Mouse (Mus musculus) hindbrain, embryonic 14.5 days (tissue): ENCODE results near the gene Nprl3. TPM values are rescaled to one million over a fixed set of nuclear protein-coding genes. Genes with fewer than 3 reads are reported as not detected.

Experiments
- ATAC-seq: fragments of 200-750 bp; cut with Nextera tagmentation; 2 replicates; pipeline ENCODE4 v1.8.0; 2017; ENCODE audit warnings: moderate number of reproducible peaks, mild to moderate bottlenecking, moderate TSS enrichment, moderate library complexity; ENCODE audit not compliant: low FRiP score
- DNase-seq: peaks from one replicate; pipeline ENCODE4 v3.0.0-alpha.2; 2015; ENCODE audit warnings: low spot score
- H3K27ac ChIP-seq: fragments of 300-500 bp; sonication (generic); 2 replicates; pipeline ENCODE4 v1.5.1; 2014; ENCODE audit warnings: mild to moderate bottlenecking, moderate library complexity
- H3K27me3 ChIP-seq: fragments of 300-500 bp; sonication (generic); 2 replicates; pipeline ENCODE4 v1.6.1; 2014; ENCODE audit warnings: mild to moderate bottlenecking, low read length, mixed read lengths; ENCODE audit not compliant: control insufficient read depth, insufficient read depth
- H3K36me3 ChIP-seq: fragments of 300-500 bp; sonication (generic); replicated peaks from 2 replicates; pipeline ENCODE4 v1.6.1; 2014; ENCODE audit not compliant: control insufficient read depth, insufficient read depth
- H3K4me1 ChIP-seq: fragments of 300-500 bp; sonication (generic); replicated peaks from 2 replicates; pipeline ENCODE4 v1.6.1; 2014; ENCODE audit warnings: antibody characterized with exemption, low read length, mixed read lengths; ENCODE audit not compliant: control insufficient read depth, insufficient read depth
- H3K4me2 ChIP-seq: fragments of 300-500 bp; sonication (generic); replicated peaks from 2 replicates; pipeline ENCODE4 v1.6.1; 2014; ENCODE audit warnings: mild to moderate bottlenecking, moderate library complexity
- H3K4me3 ChIP-seq: fragments of 300-500 bp; sonication (generic); replicated peaks from 2 replicates; pipeline ENCODE4 v1.5.1; 2014; ENCODE audit warnings: mild to moderate bottlenecking, low read length
- H3K9ac ChIP-seq: fragments of 300-500 bp; sonication (generic); 2 replicates; pipeline ENCODE4 v1.6.1; 2014
- H3K9me3 ChIP-seq: fragments of 300-500 bp; sonication (generic); 2 replicates; pipeline ENCODE4 v1.6.1; 2016; ENCODE audit warnings: low read length; ENCODE audit not compliant: control insufficient read depth
- WGBS: fragments of 180-500 bp; shearing (Covaris S2); extraction: QIAGEN DNeasy Blood & Tissue Kit; methylation state at CpG from one replicate; pipeline ENCODE4 v1.1.7; 2014; 5-methylcytosine and 5-hydroxymethylcytosine counted together
- polyA plus RNA-seq: library from polyadenylated mRNA; unstranded; fragments of >200 nt; fragmentation: Nextera tagmentation; extraction: Ambion mirVana; gene quantifications from 2 replicates; pipeline ENCODE4 v1.2.1, GENCODE M21; 2014

Nprl3 gene
- polyA plus RNA-seq, 1 experiment from 2014 or later, result 35.3 TPM

DNA sequence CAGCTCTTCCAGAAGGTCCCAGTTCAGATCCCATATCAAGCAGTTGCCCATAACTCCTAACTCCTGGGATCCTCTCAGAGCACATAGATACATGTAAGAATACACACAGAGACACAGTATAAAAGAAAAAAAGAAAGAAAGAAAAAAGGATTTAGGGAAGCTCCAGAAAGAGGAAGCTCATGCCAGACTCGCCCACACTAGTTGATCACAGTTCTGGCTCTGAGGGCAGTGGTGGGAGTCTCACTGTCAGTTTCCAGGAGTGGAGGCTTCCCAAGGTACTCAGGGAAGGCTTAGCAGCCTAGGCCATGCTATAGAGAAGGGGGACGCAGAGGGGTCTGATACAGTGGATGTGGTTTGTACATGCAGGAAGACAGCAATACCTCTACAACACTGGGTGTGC lies 36.4 kb downstream of the Nprl3 start:
- Histone ChIP-seq H3K4me1 (peaks cover 30% of the 10 kb centered on the region), H3K27ac (no peak overlapping the region), H3K36me3 (peaks cover 52% of the 10 kb centered on the region), H3K9ac (no peak overlapping the region), H3K4me2 (no peak overlapping the region), H3K4me3 (no peak overlapping the region), H3K27me3 (no peaks in the 10 kb centered on the region), H3K9me3 (no peaks in the 10 kb centered on the region)
- 92% methylated on average over 2 of the region's 2 CpGs for WGBS
- DNase-seq, result no peak
- no peak for ATAC-seq

DNA sequence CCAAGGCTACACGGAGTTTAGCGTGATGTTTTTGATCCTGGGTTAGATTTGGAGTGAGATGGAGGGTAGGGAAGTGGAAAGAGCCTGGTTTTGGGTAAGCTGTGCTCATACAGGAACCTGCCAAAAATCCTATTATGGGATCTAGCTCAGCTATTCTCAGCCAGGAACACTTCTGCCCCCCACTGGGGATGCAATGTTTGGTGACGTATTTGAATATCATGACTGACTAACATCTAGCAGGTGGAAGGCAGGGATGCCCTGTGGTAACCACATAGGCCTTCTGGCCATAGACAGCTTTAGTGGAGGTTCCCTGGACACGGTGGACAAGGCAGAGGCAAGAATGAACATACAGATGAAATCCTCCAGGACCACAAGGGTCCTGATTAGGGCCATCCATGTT lies 37.3 kb downstream of the Nprl3 start:
- H3K36me3 ChIP-seq, result peaks cover 52% of the 10 kb centered on the region
- no peak overlapping the region for H3K4me3 ChIP-seq

DNA sequence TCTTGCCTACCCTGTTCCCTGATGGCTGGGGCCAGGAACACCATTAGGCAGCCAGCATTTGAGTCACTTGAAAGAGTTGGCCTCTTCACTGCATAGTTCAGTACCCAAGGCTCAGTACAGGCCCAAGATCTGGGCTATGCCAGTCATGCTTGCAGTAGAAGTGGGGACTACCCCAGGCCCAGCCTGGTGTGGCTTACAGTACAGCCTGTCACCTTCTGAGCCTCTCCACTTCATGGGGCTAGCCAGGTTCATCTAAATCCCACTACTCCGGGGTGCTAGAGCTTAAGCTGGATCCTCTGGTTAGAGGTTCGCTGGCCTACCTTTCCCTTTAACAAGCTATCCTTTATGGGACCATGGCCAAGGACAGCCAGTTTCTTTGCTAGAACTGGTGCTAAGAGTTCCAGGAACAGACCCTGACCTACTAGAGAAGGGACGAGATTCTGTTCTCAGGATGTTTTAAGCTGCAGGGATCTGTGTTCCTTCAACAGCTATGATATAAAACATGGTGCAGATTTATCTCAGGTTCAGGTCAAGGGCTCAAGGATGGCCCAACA lies 39.1 kb downstream of the Nprl3 start:
- no peak overlapping the region for H3K9ac ChIP-seq
- peaks cover 18% of the 10 kb centered on the region for H3K4me1 ChIP-seq
- 95% methylated on average over 3 of the region's 3 CpGs for WGBS
- peaks cover 9% of the 10 kb centered on the region for H3K27me3 ChIP-seq
- DNase-seq (no peak), ATAC-seq (no peak)
- H3K36me3 ChIP-seq, result peaks cover 38% of the 10 kb centered on the region
- no peak overlapping the region for H3K4me3 ChIP-seq
- no peak overlapping the region for H3K4me2 ChIP-seq
- no peak overlapping the region for H3K27ac ChIP-seq
- H3K9me3 ChIP-seq, result no peaks in the 10 kb centered on the region

More for the DNA sequence above, 37.3 kb downstream of the Nprl3 start:
- Histone ChIP-seq H3K4me2 (no peak overlapping the region), H3K27me3 (no peaks in the 10 kb centered on the region), H3K9me3 (no peaks in the 10 kb centered on the region), H3K9ac (no peak overlapping the region), H3K27ac (no peak overlapping the region), H3K4me1 (peaks cover 30% of the 10 kb centered on the region)
- WGBS, result 87% methylated on average over 4 of the region's 4 CpGs
- ATAC-seq, result no peak
- no peak for DNase-seq

DNA sequence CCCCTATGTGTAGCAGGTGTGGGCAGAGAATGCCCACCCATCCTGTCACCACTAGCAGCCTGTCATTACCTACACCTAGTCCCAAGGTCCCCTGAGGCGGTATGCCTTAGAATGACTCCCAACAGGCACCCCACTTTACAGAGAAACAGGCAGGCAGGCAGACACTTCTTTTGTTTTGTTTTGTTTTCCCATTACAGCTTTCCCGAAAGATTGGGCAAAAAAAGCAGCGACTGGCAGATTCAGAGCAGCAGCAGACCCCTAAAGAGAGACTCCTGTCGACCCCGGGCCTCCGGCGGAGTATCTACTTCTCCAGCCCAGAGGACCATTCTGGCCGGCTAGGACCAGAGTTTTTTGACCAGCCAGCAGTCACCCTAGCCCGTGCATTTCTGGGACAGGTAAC lies 40.0 kb downstream of the Nprl3 start:
- H3K4me3 ChIP-seq, result peak overlapping the region; percentile 74; the same call in 1 of the 2 replicates
- peaks cover 16% of the 10 kb centered on the region for H3K27me3 ChIP-seq
- DNase-seq, result no peak
- H3K36me3 ChIP-seq, result peaks cover 31% of the 10 kb centered on the region
- no peak overlapping the region for H3K27ac ChIP-seq
- peak overlapping the region; percentile 78 for H3K4me2 ChIP-seq
- no peaks in the 10 kb centered on the region for H3K9me3 ChIP-seq
- H3K4me1 ChIP-seq, result peaks cover 20% of the 10 kb centered on the region
- peak overlapping the region; percentile 88 for H3K9ac ChIP-seq
- ATAC-seq, result no peak
- WGBS, result 90% methylated on average over 9 of the region's 9 CpGs

DNA sequence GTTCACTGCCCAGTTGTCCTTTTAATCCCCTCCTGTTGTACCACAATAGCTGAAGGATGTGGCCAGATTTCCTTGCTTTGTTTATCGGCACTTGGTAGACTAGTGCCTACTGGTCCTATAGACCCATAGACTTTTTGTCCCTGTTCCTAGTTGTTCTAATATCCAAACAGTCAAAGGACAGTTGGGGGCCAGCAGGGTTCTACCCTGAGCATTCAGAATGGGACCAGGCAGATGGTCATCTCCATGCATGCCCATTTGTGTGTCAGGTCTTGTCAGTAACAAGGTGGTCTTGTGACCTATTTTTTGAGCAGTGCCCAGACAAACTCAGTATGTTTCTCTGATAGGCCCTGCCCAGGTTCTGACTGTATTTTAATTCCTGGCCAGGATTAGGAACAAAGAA lies 40.5 kb downstream of the Nprl3 start:
- Histone ChIP-seq H3K27ac (peak overlapping the region; percentile 82), H3K4me3 (peak overlapping the region; percentile 74), H3K27me3 (peaks cover 20% of the 10 kb centered on the region), H3K4me1 (peaks cover 25% of the 10 kb centered on the region), H3K36me3 (peaks cover 29% of the 10 kb centered on the region), H3K9ac (peak overlapping the region; percentile 88), H3K9me3 (no peaks in the 10 kb centered on the region), H3K4me2 (peak overlapping the region; percentile 78)
- WGBS, result 45% methylated on average over 1 of the region's 1 CpGs
- no peak for DNase-seq
- ATAC-seq, result no peak

DNA sequence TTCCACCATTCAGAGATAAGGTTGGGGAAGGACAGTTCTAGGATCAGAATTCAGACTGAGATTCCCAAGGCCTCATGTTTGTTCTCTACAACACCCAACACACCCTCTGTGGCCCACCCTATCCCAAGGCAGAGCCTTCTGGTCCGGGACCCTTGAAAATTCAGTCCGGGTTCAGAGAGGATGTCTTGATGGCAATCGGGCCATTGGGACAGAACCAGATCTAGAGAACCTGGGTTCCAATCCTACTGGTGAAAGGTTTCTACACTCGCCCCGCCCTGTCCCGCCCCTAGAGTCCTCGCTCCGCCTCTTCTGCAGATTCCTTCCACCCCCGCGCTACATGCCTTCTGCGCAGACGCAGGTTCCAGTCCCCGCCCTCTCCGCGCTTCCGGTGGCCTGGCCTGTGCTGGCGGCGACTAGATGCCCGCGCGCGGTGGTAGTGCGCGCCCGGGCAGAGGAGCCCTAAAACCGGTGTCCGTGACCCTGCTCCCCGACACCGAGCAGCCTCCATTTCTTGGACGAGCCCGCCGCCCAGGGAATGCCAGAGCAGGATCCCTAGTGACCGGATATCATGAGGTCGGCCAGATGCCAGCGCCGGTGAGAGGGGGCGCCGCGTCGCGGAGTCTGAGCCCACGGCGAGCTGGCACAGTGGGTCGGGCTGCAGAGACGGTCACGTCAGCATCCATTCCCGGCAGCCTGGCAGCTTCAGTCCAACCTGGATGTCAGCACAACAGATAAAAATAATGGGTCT lies 41.2 kb downstream of the Nprl3 start, which contains the start of gene Mpg:
Mpg (plus strand) TSS at position 382 of the 748 bp plus-strand sequence.
- Histone ChIP-seq H3K36me3 (peaks cover 22% of the 10 kb centered on the region), H3K4me2 (peak within 1 kb of the TSS; percentile 78), H3K9me3 (no peaks in the 10 kb centered on the region), H3K4me1 (peaks cover 26% of the 10 kb centered on the region), H3K9ac (peak within 1 kb of the TSS; percentile 88), H3K4me3 (peak within 1 kb of the TSS; percentile 74), H3K27ac (peak within 1 kb of the TSS; percentile 82), H3K27me3 (peaks cover 22% of the 10 kb centered on the region)
- ATAC-seq (peak; percentile 85), DNase-seq (peak; percentile 83)
- 4% methylated on average over 47 of the region's 47 CpGs for WGBS

DNA sequence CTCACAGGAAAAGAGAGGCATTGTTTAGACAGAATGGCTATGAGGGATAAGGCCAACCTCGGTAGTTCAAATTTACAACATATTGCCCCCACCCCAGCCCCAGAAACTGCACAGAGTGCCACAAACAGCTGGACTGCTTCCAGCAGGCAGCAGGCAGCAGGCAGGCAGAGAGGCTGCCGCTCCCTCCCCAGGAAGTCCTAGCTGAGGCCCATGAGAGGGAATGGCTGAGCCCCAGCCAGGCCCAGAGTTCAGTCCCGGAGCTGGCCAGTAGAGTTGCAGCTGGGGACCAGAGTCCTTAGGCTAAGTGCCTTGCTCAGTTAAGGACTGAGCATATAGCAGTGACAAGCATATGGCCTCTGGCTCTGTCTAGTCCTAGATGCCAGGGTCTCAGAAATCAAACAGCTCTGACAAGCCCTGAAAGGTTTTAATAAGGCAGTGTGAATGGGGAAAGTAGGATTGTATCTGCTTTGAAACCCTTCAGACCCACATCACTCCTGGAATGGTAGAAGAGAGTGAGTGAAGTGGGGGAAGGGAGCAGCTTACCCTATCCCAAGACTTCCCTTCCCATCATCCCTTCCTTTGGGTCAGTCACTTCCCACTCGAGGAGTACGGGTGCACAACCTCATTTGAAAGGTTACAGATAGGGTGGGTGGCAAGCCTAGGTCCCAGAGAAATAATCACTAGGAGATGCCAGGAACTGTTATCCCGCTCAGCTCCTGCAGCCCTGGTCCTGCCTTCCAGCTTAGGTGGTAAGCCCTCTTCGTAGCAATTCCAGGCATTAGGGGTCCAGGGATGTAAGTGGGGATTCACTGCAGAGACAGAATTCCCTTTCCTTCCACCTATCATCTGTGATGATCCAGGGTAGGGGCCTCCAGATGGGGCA lies 42.0 kb downstream of the Nprl3 start:
- peak overlapping the region; percentile 40 for H3K27ac ChIP-seq
- peaks cover 15% of the 10 kb centered on the region for H3K36me3 ChIP-seq
- H3K27me3 ChIP-seq, result peaks cover 26% of the 10 kb centered on the region
- DNase-seq (no peak), ATAC-seq (no peak)
- 71% methylated on average over 7 of the region's 7 CpGs for WGBS
- H3K4me3 ChIP-seq, result no peak overlapping the region
- H3K9ac ChIP-seq, result no peak overlapping the region
- no peak overlapping the region for H3K4me2 ChIP-seq
- H3K4me1 ChIP-seq, result peaks cover 26% of the 10 kb centered on the region
- H3K9me3 ChIP-seq, result no peaks in the 10 kb centered on the region

DNA sequence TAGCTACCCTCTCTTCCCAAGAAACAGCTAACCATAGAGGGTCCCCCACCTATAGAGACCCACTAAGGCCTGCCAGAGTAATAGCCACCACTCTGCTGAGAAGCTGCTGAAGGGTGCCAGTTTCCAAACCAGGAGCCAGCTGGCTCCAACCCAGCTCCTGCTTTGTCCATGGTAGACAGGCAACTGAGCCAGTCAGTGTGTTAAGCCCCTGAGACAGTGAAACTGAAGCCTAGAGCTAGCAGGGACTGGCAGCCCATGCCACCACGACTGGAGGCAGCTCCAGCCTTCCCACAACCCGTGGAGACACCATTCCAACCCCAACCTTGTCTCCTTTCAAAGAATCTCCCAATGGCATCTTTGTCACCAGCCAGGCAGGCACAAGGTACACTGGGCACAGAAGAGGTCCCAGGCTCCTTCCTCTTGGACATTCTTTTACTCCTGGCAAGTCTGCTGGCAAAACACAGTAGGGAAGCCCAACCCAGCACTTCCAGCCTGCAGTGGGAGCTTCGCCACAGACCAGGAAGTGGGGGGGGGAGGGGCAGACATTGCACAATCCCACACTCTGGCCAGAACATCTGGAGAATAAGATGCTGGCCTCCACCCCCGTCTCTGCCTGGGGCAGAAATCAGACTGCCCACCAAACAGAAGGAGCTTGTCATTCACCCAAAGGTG lies 42.9 kb downstream of the Nprl3 start:
- DNase-seq, result peak; percentile 52
- ATAC-seq, result no peak; the same call in 1 of the 2 replicates
- Histone ChIP-seq H3K4me3 (no peak overlapping the region), H3K27me3 (peaks cover 26% of the 10 kb centered on the region), H3K9ac (no peak overlapping the region), H3K4me2 (no peak overlapping the region), H3K9me3 (no peaks in the 10 kb centered on the region), H3K27ac (peak overlapping the region; percentile 40), H3K36me3 (peaks cover 6% of the 10 kb centered on the region; the same call in 1 of the 2 replicates), H3K4me1 (peaks cover 26% of the 10 kb centered on the region)
- 17% methylated on average over 4 of the region's 4 CpGs for WGBS
